In the genomic region with DNA sequence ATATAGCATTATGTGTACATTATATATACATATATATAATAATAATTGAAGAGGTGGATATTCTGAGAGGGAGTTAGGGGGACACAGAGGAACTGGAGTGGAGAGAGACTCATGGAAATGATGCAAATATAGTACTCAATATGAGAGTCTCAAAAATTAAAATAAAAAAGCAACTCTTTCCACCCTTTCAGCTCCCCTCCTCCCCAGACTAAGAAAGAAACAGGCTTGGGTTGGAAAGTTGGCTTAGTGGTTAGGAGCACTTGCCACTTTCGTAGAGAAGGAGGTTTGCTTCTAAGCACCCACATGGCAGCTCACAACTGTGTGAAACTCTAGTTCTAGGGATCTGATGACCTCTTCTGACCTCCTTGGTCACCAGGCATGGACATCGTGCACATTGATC, we compare ENCODE assay signal across 25 mouse cellular contexts.
"Had no signal": no experiment of that assay in that cellular context is flagged by ENCODE, and none has a peak within 500 bp of the region (broad histone marks: within the 10 kb centered on the region; RNA-seq: fewer than 3 reads in every experiment).

No protein-coding gene starts in this region.

- H3K27me3 ChIP-seq: embryonic facial prominence, embryonic 12.5 days; embryonic facial prominence, embryonic 13.5 days; embryonic facial prominence, embryonic 15.5 days; forebrain, embryonic 12.5 days; forebrain, embryonic 13.5 days; forebrain, embryonic 15.5 days had no signal

- H3K36me3 ChIP-seq: embryonic facial prominence, embryonic 12.5 days; embryonic facial prominence, embryonic 13.5 days; embryonic facial prominence, embryonic 15.5 days; forebrain, embryonic 10.5 days; forebrain, embryonic 12.5 days; forebrain, embryonic 15.5 days had no signal

- H3K9ac ChIP-seq: embryonic facial prominence, embryonic 12.5 days; embryonic facial prominence, embryonic 13.5 days; embryonic facial prominence, embryonic 15.5 days; forebrain, embryonic 12.5 days; forebrain, embryonic 13.5 days; forebrain, embryonic 15.5 days; forebrain, postnatal 0 days had no signal

- H3K4me1 ChIP-seq: embryonic facial prominence, embryonic 10.5 days; embryonic facial prominence, embryonic 12.5 days; embryonic facial prominence, embryonic 13.5 days; embryonic facial prominence, embryonic 15.5 days; forebrain, embryonic 10.5 days; forebrain, embryonic 12.5 days; forebrain, embryonic 13.5 days; forebrain, embryonic 15.5 days had no signal

- H3K27ac ChIP-seq: embryonic facial prominence, embryonic 10.5 days; embryonic facial prominence, embryonic 12.5 days; embryonic facial prominence, embryonic 13.5 days; embryonic facial prominence, embryonic 15.5 days; forebrain, embryonic 10.5 days; forebrain, embryonic 12.5 days; forebrain, embryonic 13.5 days; forebrain, embryonic 15.5 days; gastrocnemius, adult 2 months; heart, adult 2 months had no signal

- H3K4me2 ChIP-seq: embryonic facial prominence, embryonic 12.5 days; embryonic facial prominence, embryonic 13.5 days; embryonic facial prominence, embryonic 15.5 days; forebrain, embryonic 12.5 days; forebrain, embryonic 13.5 days; forebrain, embryonic 15.5 days had no signal

- H3K4me3 ChIP-seq: embryonic facial prominence, embryonic 10.5 days; embryonic facial prominence, embryonic 12.5 days; embryonic facial prominence, embryonic 13.5 days; embryonic facial prominence, embryonic 15.5 days; erythroblast, embryonic 14.5 days; forebrain, embryonic 10.5 days; forebrain, embryonic 12.5 days; forebrain, embryonic 13.5 days; forebrain, embryonic 15.5 days; gastrocnemius, adult 2 months; heart, adult 2 months had no signal

- H3K9me3 ChIP-seq: embryonic facial prominence, embryonic 13.5 days; embryonic facial prominence, embryonic 15.5 days had no signal

- DNase-seq: cerebellum, adult 9-10 months; cerebellum, adult 9-11 months; cerebellum, postnatal 10 days; cerebellum, postnatal 14 days; cerebellum, postnatal 25 days; cerebellum, postnatal 36 days; embryo, embryonic 11 days; forebrain, postnatal 0 days; gastrocnemius, adult 2 months; gastrocnemius, postnatal 10 days; gastrocnemius, postnatal 14 days; gastrocnemius, postnatal 25 days; gastrocnemius, postnatal 36 days; heart, adult 11 months; heart, adult 18-20 months; heart, adult 2 months had no signal
